Mouse (Mus musculus) T-helper 2 cell (primary cell): ENCODE data around the gene Lpar4.

Source experiments
- in situ Hi-C: fragments of 300-600 bp; cut with MboI, MseI; formaldehyde crosslinking; loops from one replicate; pipeline ENCODE4 v1.15.1; 2025; ENCODE audit warnings: high pct_unique_total_duplicates

Lpar4 gene

DNA sequence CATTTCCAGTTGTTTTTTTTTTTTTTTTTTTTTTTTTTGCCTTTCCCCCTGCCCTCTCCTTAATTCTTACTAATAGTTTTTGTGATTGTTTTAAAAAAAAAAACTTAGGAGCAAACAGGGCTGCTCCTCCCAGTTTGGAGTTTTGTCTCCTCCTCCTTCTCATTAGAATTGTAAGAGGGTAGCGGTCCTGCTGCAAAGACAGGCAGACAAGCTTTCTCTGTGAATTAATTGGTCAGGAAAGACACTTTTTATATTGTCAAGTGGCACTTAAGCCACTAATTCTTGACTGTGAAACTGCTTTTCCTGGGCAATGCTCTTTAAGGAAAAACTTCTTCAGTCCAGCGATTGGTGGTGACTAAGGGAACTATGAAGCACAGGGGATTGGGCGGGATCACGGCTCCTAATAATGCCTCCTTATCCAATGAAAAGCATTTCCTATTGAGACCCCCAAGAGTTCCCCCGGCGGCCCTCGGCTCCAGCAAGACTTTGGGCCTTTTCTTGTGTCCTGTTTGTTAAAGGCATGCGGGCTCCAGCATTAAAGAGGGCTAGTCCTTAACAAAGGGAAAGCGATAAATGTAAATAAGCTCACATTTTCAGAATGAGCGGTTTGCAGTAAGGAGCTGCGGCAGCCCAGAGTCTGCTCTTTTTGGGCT lies at the start of gene Lpar4:
Gene Lpar4, plus strand, starts transcription at position 451 of the 653 bp plus-strand sequence.
- in situ Hi-C loops: no loop called here

DNA sequence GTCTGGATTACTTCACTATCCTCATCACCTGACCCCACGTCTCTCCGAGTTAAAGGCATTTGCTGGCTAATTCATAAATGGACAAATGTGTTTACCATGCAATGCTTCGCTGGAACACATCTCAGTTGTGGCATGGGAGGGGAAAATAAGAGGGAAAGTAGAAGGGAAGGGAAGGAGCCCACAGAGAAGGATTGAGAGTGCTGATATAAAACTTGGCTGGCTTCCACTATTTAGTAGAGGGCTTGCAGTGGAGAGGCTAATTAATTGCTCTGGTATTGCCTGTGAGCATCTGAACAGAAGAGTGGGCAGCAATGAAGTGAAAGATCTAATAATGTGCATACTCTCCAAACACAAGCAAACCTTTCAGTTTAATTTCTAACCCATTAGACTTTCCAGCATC lies 49.0 kb upstream of the Lpar4 start:
- in situ Hi-C loops: no loop called here

- in situ Hi-C loops: no loop called here
Measured at GRCm38 (mm10) chrX:106871894-106872293, 48.5 kb upstream of the Lpar4 start.

DNA sequence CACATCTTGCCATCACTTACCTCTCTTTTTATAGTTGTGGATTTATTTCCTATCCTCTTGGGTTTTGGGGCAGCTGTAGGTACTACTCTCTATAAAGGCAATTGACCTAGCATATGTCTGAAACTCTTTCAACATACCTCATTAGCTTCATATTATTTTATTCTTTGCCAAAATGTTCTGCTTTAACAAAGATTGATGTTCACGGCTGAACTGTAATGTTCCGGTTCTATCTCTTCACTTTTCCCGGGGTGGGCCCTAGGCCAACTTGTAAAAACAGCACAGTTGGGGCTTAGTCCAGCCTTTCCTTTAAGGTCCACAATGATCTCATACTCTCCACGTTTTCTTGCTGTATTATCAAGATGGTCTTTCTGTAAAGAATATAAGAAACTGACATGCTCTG lies 48.1 kb upstream of the Lpar4 start:
- in situ Hi-C loops: no loop called here

DNA sequence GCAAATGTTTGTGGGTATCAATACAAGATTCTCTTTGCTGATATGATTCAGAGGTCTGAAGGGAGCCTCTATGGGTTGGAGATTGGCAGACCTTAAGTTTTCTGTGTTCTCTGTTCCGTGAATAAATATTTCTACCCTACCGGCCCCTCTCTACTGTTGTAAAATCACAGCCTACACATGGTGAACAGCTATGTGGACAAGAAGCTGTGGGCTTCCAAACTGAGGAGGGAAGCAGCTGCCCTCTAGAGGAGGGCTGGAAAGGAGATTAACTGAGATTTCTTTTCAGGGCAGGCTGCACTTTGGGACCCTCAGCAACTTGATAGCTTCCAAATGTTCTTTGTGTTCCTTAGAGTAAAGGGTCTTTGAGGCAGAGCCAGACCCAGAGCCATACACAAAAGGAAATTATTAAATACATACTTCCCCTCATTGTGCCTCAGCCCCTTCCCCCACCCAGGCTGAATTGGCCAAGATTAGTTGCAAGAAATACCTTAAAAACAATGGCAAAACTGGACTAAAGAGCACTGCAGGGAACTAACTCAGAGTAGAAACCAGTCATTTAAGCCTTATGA lies 22.6 kb upstream of the Lpar4 start:
- in situ Hi-C loops: no loop called here

GRCm38 (mm10) chrX:106920828-106921619 lies 599 bp downstream of the Lpar4 start:
- in situ Hi-C loops: no loop called here

DNA sequence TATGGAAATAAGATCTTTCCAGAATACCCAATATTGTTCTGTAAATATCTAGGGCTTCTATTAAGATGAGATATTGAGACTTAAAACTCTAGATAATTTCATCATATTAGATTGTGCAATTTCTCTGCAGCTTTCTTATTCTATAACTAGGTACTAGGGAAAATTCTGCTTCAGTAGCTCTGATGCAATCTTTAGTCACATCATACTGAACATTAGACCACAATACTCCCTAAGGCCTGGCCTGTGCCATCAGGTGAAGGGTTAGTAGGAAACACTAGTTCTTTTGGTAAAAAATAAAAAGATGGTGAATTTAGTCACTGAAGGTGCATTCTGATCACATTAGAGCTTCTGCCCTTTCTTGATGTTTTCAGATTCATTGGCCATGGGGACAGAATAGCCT lies 4.1 kb downstream of the Lpar4 start:
- in situ Hi-C loops: no loop called here

- in situ Hi-C loops: no loop called here
Measured at GRCm38 (mm10) chrX:106939326-106939725, 18.9 kb downstream of the Lpar4 start.

GRCm38 (mm10) chrX:106950558-106950957 lies 30.1 kb downstream of the Lpar4 start:
- in situ Hi-C loops: no loop called here

DNA sequence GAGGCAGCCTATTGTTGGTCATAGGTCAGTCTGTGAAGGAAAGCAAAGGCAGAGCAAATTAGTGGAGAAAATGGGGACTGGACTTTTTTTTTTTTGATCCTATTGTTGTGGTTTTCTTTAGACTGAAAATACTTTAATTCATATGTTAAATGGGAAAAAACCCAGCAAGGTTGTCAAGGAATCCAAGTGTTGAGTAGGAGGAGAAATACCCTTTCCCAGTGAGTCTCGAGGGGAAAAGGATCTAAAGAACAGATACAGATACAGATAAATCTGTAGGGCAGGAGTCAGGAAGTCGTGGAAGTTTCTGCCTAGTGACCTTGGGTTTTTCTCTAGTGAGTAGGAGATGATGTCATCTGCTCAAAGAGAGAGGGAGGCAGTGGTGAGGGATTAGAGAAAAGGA lies 30.6 kb downstream of the Lpar4 start:
- in situ Hi-C loops: no loop called here

DNA sequence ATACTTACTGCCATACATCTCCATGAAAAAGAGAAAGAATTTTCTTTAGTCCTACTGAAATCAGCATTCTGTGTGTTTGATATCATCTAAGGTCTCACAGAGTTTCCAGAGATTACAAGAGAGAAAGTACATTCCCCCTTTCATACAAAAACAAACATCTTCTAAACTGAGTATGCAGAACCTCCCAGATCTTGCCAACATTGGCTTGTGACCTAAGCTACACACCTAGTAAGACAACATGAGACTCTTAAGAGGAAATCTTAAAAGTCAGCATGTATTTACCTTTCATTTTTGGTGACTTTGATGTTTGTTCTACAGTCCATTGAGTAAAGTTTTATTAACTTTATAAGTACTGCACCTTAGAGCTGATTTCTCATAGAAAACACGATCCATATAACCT lies 33.4 kb downstream of the Lpar4 start:
- in situ Hi-C loops: no loop called here

GRCm38 (mm10) chrX:106962233-106962632 lies 41.8 kb downstream of the Lpar4 start:
- in situ Hi-C loops: no loop called here

DNA sequence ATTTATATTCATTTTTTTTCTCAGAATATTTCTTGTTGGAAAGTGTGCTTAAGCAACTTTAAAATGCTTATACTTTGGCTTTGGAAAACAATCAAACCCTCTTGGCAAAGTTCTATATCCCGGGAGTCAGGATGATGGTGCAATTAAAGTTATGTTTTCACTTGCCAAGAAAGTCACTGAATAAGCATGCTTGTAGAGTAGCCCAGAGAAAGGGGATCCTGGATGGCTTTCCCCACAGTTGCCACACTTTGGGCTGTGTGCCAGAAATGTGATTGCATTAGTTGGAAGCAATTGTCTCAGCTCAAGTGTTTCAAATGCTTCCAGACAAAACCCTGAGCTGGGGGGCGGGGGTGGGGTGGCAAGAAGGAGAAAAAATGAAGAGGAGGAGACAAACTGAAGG lies 43.9 kb downstream of the Lpar4 start:
- in situ Hi-C loops: no loop called here
